Mouse (Mus musculus) liver, embryonic 14.5 days (tissue): ENCODE measurements around the gene Cnbd2. TPM values are rescaled to one million over a fixed set of nuclear protein-coding genes. Genes with fewer than 3 reads are reported as not detected.

Source experiments
- ATAC-seq: fragments of 200-750 bp; cut with Nextera tagmentation; 2 replicates; pipeline ENCODE4 v1.8.0; 2017; ENCODE audit warnings: moderate number of reproducible peaks, mild to moderate bottlenecking, moderate library complexity; ENCODE audit not compliant: insufficient read depth
- DNase-seq, 3 experiments: peaks; one replicate each; pipeline ENCODE4 v3.0.0-alpha.2; 2012 to 2013; ENCODE audit warnings: low read depth in 3 of 3, low spot score in 3 of 3
- H3K27ac ChIP-seq: fragments of 300-500 bp; sonication (generic); 2 replicates; pipeline ENCODE4 v1.5.1; 2014; ENCODE audit warnings: moderate library complexity, mild to moderate bottlenecking, control low read depth, inconsistent platforms
- H3K27me3 ChIP-seq: fragments of 300-500 bp; sonication (generic); 2 replicates; pipeline ENCODE4 v1.6.1; 2014; ENCODE audit warnings: mild to moderate bottlenecking, low read length, moderate library complexity; ENCODE audit not compliant: control insufficient read depth, insufficient read depth
- H3K36me3 ChIP-seq: fragments of 300-500 bp; sonication (generic); replicated peaks from 2 replicates; pipeline ENCODE4 v1.6.1; 2014; ENCODE audit warnings: low read depth; ENCODE audit not compliant: control insufficient read depth, insufficient read depth
- H3K4me1 ChIP-seq, 2 experiments: fragments of 200-500 bp in 1 of 2; fragments of 300-500 bp in 1 of 2; sonication (generic) in 1 of 2; replicated peaks; 2 replicates each; pipeline ENCODE4 v1.6.1; 2012 to 2014; ENCODE audit warnings: antibody characterized with exemption in 1 of 2, inconsistent platforms in 1 of 2, low read length in 1 of 2; ENCODE audit not compliant: control insufficient read depth in 2 of 2, insufficient read depth in 2 of 2
- H3K4me2 ChIP-seq: fragments of 300-500 bp; sonication (generic); 2 replicates; pipeline ENCODE4 v1.6.1; 2014; ENCODE audit warnings: low read depth, mild to moderate bottlenecking, control low read depth, moderate library complexity
- H3K4me3 ChIP-seq, 2 experiments: fragments of 200-500 bp in 1 of 2; fragments of 300-500 bp in 1 of 2; sonication (generic) in 1 of 2; 2 replicates each; pipeline ENCODE4 v1.5.1; 2012 to 2014; ENCODE audit warnings: low read depth in 2 of 2, low read length in 2 of 2, mild to moderate bottlenecking in 2 of 2, control low read depth in 1 of 2, inconsistent platforms in 1 of 2, moderate library complexity in 1 of 2; ENCODE audit not compliant: insufficient read depth in 1 of 2
- H3K9ac ChIP-seq: fragments of 300-500 bp; sonication (generic); replicated peaks from 2 replicates; pipeline ENCODE4 v1.6.1; 2014; ENCODE audit warnings: mild to moderate bottlenecking, control low read depth, moderate library complexity
- H3K9me3 ChIP-seq: fragments of 300-500 bp; sonication (generic); 2 replicates; pipeline ENCODE4 v1.6.1; 2016; ENCODE audit warnings: low read length, mixed read lengths; ENCODE audit not compliant: control insufficient read depth
- CTCF ChIP-seq: IDR thresholded peaks from 2 replicates; pipeline ENCODE4 v1.5.1; 2016; ENCODE audit warnings: antibody characterized with exemption, low read depth, control low read depth
- EP300 ChIP-seq: IDR thresholded peaks from 2 replicates; pipeline ENCODE4 v1.6.1; 2016; ENCODE audit warnings: antibody characterized with exemption, low read depth
- WGBS: fragments of 180-500 bp; shearing (Covaris S2); extraction: QIAGEN DNeasy Blood & Tissue Kit; methylation state at CpG from one replicate; pipeline ENCODE4 v1.1.7; 2014; ENCODE audit not compliant: insufficient replicate concordance; 5-methylcytosine and 5-hydroxymethylcytosine counted together
- polyA plus RNA-seq, 2 experiments: library from polyadenylated mRNA; depleted of rRNA in 1 of 2; stranded (reverse) in 1 of 2; unstranded in 1 of 2; fragments of >200 nt; fragmentation: Nextera tagmentation in 1 of 2; extraction: Ambion mirVana in 1 of 2; gene quantifications; 2 replicates each; pipeline versions ENCODE4 v1.2.1 to v1.2.3; 2012 to 2014

Gene Cnbd2
- polyA plus RNA-seq, 2 experiments: 0.51 to 1.9 TPM

- H3K4me1 ChIP-seq: peaks cover 5 to 7% of the 10 kb centered on the region in 2 experiments
- no peak overlapping the region for H3K4me2 ChIP-seq
- H3K36me3 ChIP-seq: no peaks in the 10 kb centered on the region; the same call in 1 of the 2 replicates
- H3K9ac ChIP-seq: no peak overlapping the region
- WGBS: 81% methylated on average over 5 of the region's 5 CpGs
- no peak overlapping the region for H3K27ac ChIP-seq
- no peaks in the 10 kb centered on the region for H3K27me3 ChIP-seq
- H3K9me3 ChIP-seq: no peaks in the 10 kb centered on the region
- TF ChIP-seq CTCF: no peak
- no peak for TF ChIP-seq EP300
- DNase-seq (no peak), ATAC-seq (no peak)
- no peak overlapping the region for H3K4me3 ChIP-seq
Observed at GRCm38 (mm10) chr2:156309948-156310347, 2.2 kb upstream of the Cnbd2 start.

- peaks cover 5 to 7% of the 10 kb centered on the region in 2 experiments for H3K4me1 ChIP-seq
- 75% methylated on average over 5 of the region's 5 CpGs for WGBS
- DNase-seq: no peak
- H3K27me3 ChIP-seq: no peaks in the 10 kb centered on the region
- no peaks in the 10 kb centered on the region for H3K9me3 ChIP-seq
- no peak for ATAC-seq
- H3K36me3 ChIP-seq: no peaks in the 10 kb centered on the region; the same call in 1 of the 2 replicates
- no peak overlapping the region for H3K27ac ChIP-seq
- no peak overlapping the region for H3K9ac ChIP-seq
- no peak overlapping the region for H3K4me3 ChIP-seq
- no peak for TF ChIP-seq CTCF
- no peak for TF ChIP-seq EP300
- no peak overlapping the region for H3K4me2 ChIP-seq
Observed at GRCm38 (mm10) chr2:156310455-156310854, 1.6 kb upstream of the Cnbd2 start.

- ATAC-seq (no peak), DNase-seq (no peak)
- no peaks in the 10 kb centered on the region for H3K9me3 ChIP-seq
- 73% methylated on average over 5 of the region's 5 CpGs for WGBS
- no peak overlapping the region; the same call in 1 of the 2 replicates for H3K9ac ChIP-seq
- H3K4me3 ChIP-seq: peak overlapping the region in 1 of 2 experiments; percentile 84; a peak in 1 of 4 replicates
- peak overlapping the region; percentile 66 for H3K4me2 ChIP-seq
- H3K36me3 ChIP-seq: no peaks in the 10 kb centered on the region
- TF ChIP-seq CTCF: no peak
- no peak for TF ChIP-seq EP300
- H3K27ac ChIP-seq: no peak overlapping the region
- peaks cover 5 to 7% of the 10 kb centered on the region in 2 experiments for H3K4me1 ChIP-seq
- no peaks in the 10 kb centered on the region for H3K27me3 ChIP-seq
Observed at GRCm38 (mm10) chr2:156310945-156311344, 1.2 kb upstream of the Cnbd2 start.

GRCm38 (mm10) chr2:156311441-156311840 lies 658 bp upstream of the Cnbd2 start:
- Histone ChIP-seq H3K27me3 (no peaks in the 10 kb centered on the region), H3K4me3 (peak overlapping the region; percentile 84 to 85), H3K36me3 (no peaks in the 10 kb centered on the region), H3K9ac (peak overlapping the region; percentile 88), H3K4me2 (peak overlapping the region; percentile 66), H3K9me3 (no peaks in the 10 kb centered on the region), H3K4me1 (peaks cover 5 to 7% of the 10 kb centered on the region in 2 experiments), H3K27ac (no peak overlapping the region)
- ATAC-seq (no peak), DNase-seq (no peak)
- 16% methylated on average over 8 of the region's 8 CpGs for WGBS
- no peak for TF ChIP-seq CTCF
- no peak for TF ChIP-seq EP300

- WGBS: under 1% methylated on average over 50 of the region's 53 CpGs
- peak overlapping the region; percentile 84 to 85 for H3K4me3 ChIP-seq
- H3K9ac ChIP-seq: peak overlapping the region; percentile 88
- ATAC-seq: peak; percentile 79
- peak in 1 of 3 experiments; percentile 22 for DNase-seq
- TF ChIP-seq EP300 (no peak), CTCF (no peak)
- H3K36me3 ChIP-seq: no peaks in the 10 kb centered on the region
- no peaks in the 10 kb centered on the region for H3K9me3 ChIP-seq
- H3K4me1 ChIP-seq: peaks cover 5 to 7% of the 10 kb centered on the region in 2 experiments
- no peaks in the 10 kb centered on the region for H3K27me3 ChIP-seq
- H3K27ac ChIP-seq: peak overlapping the region; percentile 71
- peak overlapping the region; percentile 66 for H3K4me2 ChIP-seq
Observed at GRCm38 (mm10) chr2:156311841-156312291, 233 bp upstream of the Cnbd2 start.
